Mouse (Mus musculus): Measurements from ENCODE around the gene Gramd4. TPM values are rescaled to one million over a fixed set of nuclear protein-coding genes. Genes with fewer than 3 reads are reported as not detected.
"Not testable (repeated sequence)": the region's sequence is repeated elsewhere in the genome, so short reads cannot be mapped to it uniquely, and the experiment has no call there.

Gramd4 gene
- polyA plus RNA-seq, 1 experiment from 2014 or later = 6.4 TPM

DNA sequence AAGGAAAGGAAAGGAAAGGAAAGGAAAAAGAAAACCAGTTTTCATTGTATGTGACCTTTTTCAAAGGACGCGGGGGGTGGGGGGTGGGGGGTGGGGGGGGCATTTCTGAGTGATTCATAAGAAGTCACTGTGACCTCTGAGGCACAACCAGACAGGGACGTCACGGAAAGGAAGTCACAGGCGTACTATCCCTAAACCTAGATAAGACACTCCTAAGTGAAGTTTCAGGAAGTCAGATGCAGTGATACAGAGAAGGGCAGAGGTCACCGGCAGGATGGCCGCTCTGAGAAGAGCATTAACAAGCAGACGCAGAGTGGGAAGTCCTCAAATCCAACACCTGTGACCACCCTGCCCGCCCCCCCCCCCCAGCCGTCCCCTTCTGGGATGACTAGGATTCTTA lies 103.4 kb downstream of the Gramd4 start:
- H3K4me3 ChIP-seq (ENCODE audit: low read depth, low read length) = no peak overlapping the region
- no peaks in the 10 kb centered on the region for H3K9me3 ChIP-seq (ENCODE audit: control insufficient read depth)
- ATAC-seq = no peak
- peaks cover 12% of the 10 kb centered on the region for H3K36me3 ChIP-seq (ENCODE audit: control insufficient read depth, insufficient read depth)
- 53% methylated on average over 10 of the region's 10 CpGs for WGBS
- H3K4me1 ChIP-seq (replicated peaks; ENCODE audit: control insufficient read depth, insufficient read depth, low read length) = no peaks in the 10 kb centered on the region
- H3K9ac ChIP-seq (ENCODE audit: low read depth, low read length) = no peak overlapping the region
- no peaks in the 10 kb centered on the region for H3K27me3 ChIP-seq (replicated peaks; ENCODE audit: control insufficient read depth, insufficient read depth, low read length)
- H3K4me2 ChIP-seq (replicated peaks; ENCODE audit: low read depth) = no peak overlapping the region
- H3K27ac ChIP-seq (ENCODE audit: low read depth, low read length) = no peak overlapping the region
- no peak for TF ChIP-seq CTCF (IDR thresholded peaks at IDR 0.05; ENCODE audit: low read depth)

DNA sequence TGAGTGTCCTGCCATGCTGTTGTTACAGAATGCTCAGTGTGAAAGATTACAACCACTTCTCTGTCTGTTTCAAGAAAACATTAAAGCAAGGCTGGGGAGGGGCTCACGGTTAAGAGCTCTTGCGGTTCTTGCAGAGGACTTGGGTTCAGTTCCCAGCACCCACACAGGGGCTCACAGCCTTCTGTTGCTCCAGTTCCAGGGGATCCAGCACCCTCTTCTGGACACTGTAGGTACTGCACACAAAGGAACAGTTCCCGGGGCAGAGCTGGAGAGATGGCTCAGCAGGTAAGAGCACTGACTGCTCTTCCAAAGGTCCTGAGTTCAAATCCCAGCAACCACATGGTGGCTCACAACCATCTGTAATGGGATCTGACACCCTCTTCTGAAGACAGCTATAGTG lies 104.3 kb downstream of the Gramd4 start:
- peak; percentile 50 for TF ChIP-seq CTCF (IDR thresholded peaks at IDR 0.05; ENCODE audit: low read depth)
- peaks cover 12% of the 10 kb centered on the region; the same call in 1 of the 2 replicates for H3K36me3 ChIP-seq (ENCODE audit: control insufficient read depth, insufficient read depth)
- H3K4me3 ChIP-seq (ENCODE audit: low read depth, low read length); ATAC-seq; H3K9me3 ChIP-seq (ENCODE audit: control insufficient read depth); H3K27me3 ChIP-seq (replicated peaks; ENCODE audit: control insufficient read depth, insufficient read depth, low read length); H3K9ac ChIP-seq (ENCODE audit: low read depth, low read length); H3K4me2 ChIP-seq (replicated peaks; ENCODE audit: low read depth); H3K27ac ChIP-seq (ENCODE audit: low read depth, low read length); H3K4me1 ChIP-seq (replicated peaks; ENCODE audit: control insufficient read depth, insufficient read depth, low read length): not testable (repeated sequence)
- WGBS = 96% methylated on average over 3 of the region's 3 CpGs

DNA sequence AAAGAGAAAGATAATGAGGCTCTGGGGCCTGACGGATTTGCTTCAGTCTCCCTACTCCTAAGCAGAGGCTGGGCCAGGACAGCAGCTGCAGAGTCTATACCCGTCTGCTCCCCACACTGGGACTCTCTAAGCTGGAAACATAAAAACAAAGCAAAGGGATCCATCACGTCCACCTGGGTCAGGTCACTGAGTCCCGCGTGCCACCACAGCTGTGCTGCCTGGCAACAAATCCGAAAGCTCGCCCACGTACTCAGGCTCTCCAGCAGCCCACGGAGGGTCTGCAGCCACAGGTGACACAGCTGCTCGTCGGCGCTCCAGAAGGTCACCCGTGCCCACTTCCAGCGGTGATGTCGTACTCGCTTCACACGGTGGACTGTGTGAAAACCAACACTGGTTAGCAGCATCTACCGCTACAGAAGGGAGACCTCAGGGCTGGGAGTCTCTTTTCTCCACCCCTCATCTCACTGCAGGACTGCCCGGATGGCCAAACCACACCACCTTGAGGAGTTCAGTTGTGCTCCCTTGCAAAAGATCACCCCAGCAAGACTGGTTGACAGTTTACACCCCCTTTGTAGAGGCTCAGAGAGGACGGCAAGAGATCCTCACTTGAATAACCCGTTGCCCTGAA lies 107.3 kb downstream of the Gramd4 start:
- H3K36me3 ChIP-seq (ENCODE audit: control insufficient read depth, insufficient read depth) = peaks cover 7% of the 10 kb centered on the region; the same call in 1 of the 2 replicates
- no peak overlapping the region for H3K9ac ChIP-seq (ENCODE audit: low read depth, low read length)
- no peaks in the 10 kb centered on the region for H3K9me3 ChIP-seq (ENCODE audit: control insufficient read depth)
- no peak for ATAC-seq
- H3K4me1 ChIP-seq (replicated peaks; ENCODE audit: control insufficient read depth, insufficient read depth, low read length) = no peaks in the 10 kb centered on the region
- no peaks in the 10 kb centered on the region for H3K27me3 ChIP-seq (replicated peaks; ENCODE audit: control insufficient read depth, insufficient read depth, low read length)
- H3K4me3 ChIP-seq (ENCODE audit: low read depth, low read length) = no peak overlapping the region
- 85% methylated on average over 21 of the region's 21 CpGs for WGBS
- no peak for TF ChIP-seq CTCF (IDR thresholded peaks at IDR 0.05; ENCODE audit: low read depth)
- no peak overlapping the region for H3K27ac ChIP-seq (ENCODE audit: low read depth, low read length)
- no peak overlapping the region for H3K4me2 ChIP-seq (replicated peaks; ENCODE audit: low read depth)

DNA sequence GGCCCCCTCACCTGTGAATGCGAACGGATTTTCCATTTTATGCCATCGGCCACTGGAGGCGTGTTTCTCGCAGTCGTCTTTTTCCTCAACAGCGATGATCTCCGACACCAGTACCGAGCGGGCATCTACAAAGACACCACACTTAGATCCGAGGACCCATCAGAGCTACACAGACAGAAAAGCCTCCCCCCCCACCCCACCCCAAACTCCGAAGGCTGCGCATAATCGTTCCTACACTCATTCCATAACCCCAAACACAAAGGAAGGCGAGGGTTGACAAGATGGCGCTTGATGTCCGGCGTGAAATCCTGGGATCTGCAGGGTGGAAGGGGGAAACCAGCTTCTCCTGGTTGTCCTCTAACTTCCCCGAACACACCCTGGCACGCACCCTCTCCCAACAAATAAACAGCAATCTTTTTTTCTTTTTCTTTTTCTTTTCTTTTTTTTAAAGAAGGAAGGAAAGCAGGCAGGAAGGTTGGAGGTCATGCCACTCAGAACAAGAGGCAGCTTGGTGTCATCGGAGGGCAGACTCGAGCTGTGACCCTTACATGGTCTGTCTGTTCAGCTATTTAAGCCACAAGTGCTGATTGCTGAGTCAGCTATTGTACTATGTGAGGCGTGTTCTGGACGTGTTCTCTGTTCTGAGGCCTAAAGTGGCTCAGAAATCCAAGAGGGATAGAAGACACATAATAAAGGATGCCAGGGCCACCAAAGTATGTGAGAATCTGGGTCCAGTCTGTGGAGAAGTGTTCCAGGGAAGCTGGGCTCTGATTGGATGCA lies 108.5 kb downstream of the Gramd4 start:
- no peak for ATAC-seq
- WGBS = 89% methylated on average over 24 of the region's 24 CpGs
- H3K9me3 ChIP-seq (ENCODE audit: control insufficient read depth) = no peaks in the 10 kb centered on the region
- H3K27ac ChIP-seq (ENCODE audit: low read depth, low read length) = no peak overlapping the region
- H3K36me3 ChIP-seq (ENCODE audit: control insufficient read depth, insufficient read depth) = peaks cover 7% of the 10 kb centered on the region; the same call in 1 of the 2 replicates
- H3K9ac ChIP-seq (ENCODE audit: low read depth, low read length) = no peak overlapping the region
- no peaks in the 10 kb centered on the region for H3K4me1 ChIP-seq (replicated peaks; ENCODE audit: control insufficient read depth, insufficient read depth, low read length)
- H3K4me2 ChIP-seq (replicated peaks; ENCODE audit: low read depth) = no peak overlapping the region
- H3K4me3 ChIP-seq (ENCODE audit: low read depth, low read length) = no peak overlapping the region
- no peaks in the 10 kb centered on the region for H3K27me3 ChIP-seq (replicated peaks; ENCODE audit: control insufficient read depth, insufficient read depth, low read length)
- no peak for TF ChIP-seq CTCF (IDR thresholded peaks at IDR 0.05; ENCODE audit: low read depth)

DNA sequence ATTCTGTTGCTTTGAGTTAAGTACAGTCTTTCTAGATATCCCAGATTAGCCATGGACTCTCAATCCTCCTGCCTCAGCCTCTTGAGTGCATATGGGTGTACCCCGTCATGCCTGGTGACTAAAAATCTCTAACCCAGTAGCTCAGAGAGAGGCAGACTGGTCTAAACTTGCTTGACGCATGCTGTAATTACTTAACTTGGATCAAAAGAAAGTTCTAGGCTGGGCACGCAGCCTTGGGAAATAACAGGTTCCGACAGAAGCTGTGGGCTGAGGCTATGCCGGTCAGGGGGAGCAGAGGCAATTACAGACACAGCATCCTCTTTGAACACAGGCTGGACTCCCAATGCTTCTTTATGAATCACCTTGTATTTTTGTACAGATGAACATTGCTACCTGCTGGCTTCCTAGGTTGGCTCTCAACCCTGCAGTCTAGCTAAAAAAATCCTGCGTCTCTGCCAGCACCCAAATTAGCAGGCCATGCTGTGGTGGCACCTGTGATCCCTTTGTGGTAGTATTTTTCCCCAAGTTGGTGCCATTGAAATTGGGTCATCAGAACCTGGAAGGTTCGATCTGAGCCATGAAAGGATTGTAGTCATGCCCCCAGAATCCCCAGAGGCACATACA lies 109.6 kb downstream of the Gramd4 start:
- Histone ChIP-seq H3K27me3 (replicated peaks; ENCODE audit: control insufficient read depth, insufficient read depth, low read length) (no peaks in the 10 kb centered on the region), H3K4me2 (replicated peaks; ENCODE audit: low read depth) (no peak overlapping the region), H3K9me3 (ENCODE audit: control insufficient read depth) (no peaks in the 10 kb centered on the region), H3K36me3 (ENCODE audit: control insufficient read depth, insufficient read depth) (peaks cover 7% of the 10 kb centered on the region; the same call in 1 of the 2 replicates), H3K9ac (ENCODE audit: low read depth, low read length) (no peak overlapping the region), H3K4me1 (replicated peaks; ENCODE audit: control insufficient read depth, insufficient read depth, low read length) (no peaks in the 10 kb centered on the region), H3K4me3 (ENCODE audit: low read depth, low read length) (no peak overlapping the region), H3K27ac (ENCODE audit: low read depth, low read length) (no peak overlapping the region)
- WGBS = 94% methylated on average over 7 of the region's 7 CpGs
- ATAC-seq = no peak
- TF ChIP-seq CTCF (IDR thresholded peaks at IDR 0.05; ENCODE audit: low read depth) = no peak

DNA sequence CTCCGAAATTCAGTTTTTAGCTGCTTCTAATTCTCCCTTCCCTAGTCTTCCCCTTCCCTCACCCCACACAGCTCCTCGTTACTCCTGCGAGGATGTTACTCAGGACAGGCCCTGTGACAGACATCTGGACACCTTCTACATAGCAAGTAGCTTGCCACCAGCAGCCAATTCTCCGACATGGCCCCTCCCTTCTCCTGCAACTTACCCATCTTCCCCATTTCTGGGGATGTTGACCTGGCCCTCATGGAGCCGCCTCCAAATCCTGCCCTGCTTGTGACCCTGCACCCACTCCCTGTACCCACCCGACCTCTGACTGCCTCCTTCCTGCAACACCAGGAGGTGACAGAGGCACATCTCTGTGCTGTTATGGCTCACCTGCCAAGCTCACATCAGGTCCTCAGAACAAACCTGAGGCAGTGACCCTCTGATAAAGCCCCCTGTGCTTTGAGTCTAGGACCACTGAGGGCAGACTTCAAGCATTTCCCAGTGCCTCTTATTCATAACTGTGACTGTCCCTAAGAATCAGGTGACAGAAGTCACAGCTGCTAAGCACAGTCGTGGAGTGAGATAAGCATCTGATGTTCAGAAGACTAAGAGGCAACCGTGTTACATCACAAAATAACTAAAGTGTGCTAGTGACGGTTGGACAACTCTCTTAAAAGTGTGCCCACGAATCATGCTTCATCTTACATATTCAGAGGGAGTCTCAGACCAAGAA lies 110.5 kb downstream of the Gramd4 start:
- Histone ChIP-seq H3K27ac (ENCODE audit: low read depth, low read length) (no peak overlapping the region), H3K9me3 (ENCODE audit: control insufficient read depth) (no peaks in the 10 kb centered on the region), H3K36me3 (ENCODE audit: control insufficient read depth, insufficient read depth) (peaks cover 7% of the 10 kb centered on the region; the same call in 1 of the 2 replicates), H3K9ac (ENCODE audit: low read depth, low read length) (no peak overlapping the region), H3K4me1 (replicated peaks; ENCODE audit: control insufficient read depth, insufficient read depth, low read length) (peaks cover 6% of the 10 kb centered on the region), H3K4me3 (ENCODE audit: low read depth, low read length) (no peak overlapping the region), H3K27me3 (replicated peaks; ENCODE audit: control insufficient read depth, insufficient read depth, low read length) (no peaks in the 10 kb centered on the region), H3K4me2 (replicated peaks; ENCODE audit: low read depth) (no peak overlapping the region)
- TF ChIP-seq CTCF (IDR thresholded peaks at IDR 0.05; ENCODE audit: low read depth) = no peak
- no peak for ATAC-seq
- 77% methylated on average over 10 of the region's 10 CpGs for WGBS

All from intestine, postnatal 0 days (tissue).